Mouse (Mus musculus): ENCODE data around the gene Sufu.

Sufu gene

DNA sequence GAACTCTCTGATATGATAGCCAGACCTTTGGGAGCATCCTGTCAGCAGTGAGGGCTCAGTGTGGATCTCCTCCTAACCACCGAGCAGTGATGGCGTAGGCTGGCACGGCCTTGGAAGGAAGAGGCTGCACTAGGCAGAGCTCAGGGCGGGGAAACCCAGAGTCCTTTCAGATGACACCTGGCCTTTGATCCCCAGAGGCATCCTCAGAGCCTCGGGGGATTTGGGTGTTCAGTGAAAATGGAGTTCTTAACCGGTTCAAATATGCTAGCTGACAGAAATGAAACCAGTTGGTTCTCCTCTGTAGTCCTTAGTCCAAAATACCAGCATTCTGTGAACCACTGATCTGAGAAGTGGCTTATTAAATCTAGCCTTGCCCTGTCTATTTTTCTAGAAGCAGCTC is 69.5 kb downstream of the Sufu start:
- no peak for DNase-seq (ENCODE audit: low spot score)

DNA sequence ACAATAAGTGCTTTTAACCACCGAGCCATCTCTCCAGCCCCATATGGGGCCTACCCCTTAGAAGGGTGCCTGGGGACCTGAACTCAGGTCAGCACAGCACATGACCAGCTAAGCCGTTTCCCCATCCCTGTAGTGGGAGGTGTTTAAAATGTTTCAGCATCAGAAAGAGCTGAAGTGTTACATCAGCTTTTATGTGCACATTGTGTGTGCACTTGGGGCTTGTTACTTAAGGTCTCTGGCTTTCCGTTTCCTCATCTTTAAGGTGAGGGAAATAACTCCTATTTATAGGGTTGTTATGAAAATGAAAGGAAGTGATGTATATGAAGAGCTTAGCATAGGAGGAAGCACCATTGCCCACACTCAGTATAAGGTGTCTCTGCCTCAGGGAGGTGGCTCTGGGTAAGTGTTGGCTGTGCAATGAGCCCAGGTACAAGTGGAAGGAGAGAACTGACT is 70.4 kb downstream of the Sufu start:
- no peak for DNase-seq (ENCODE audit: low spot score)

DNA sequence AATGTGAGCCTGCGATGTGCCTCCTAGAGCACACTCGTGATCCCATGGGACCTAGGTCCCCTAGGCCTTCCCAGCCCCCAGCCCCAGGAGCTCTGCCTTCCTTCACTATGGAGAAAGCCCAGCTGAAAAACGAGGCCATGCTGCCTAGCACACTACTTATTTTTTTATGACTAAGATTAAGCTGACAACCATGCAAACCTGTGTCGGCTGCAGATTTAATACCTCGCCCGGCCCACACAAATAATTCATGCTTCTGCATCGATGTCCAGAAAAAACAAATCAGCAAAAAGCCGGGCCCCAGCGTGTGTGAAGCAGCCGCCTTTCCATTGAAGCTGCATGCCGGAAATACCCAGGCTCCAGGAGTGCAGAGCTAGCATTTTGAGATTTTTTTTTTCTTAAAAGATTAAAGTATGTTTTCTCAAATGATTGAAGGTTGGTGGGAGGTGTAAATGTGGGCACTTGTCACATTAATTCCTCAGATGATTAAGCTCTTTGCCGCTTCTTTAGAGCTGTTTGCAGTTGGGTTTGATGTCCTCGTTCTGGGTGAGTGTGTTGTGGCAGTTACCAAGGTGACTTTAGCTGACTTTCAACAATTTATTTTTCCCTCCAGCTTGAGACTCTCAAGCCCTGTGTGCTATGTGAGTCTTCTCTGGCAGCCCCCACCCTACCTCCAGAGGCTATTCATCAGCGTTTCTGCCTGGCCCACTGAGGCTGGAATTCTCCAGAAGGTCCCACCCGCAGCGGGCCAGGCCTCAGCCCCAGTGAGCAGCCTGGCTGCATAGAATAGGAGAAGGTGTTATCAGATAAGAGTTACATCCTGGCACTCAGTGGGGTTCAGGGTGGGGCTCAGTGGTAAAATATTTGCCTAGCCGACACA is 73.9 kb downstream of the Sufu start:
- peak; percentile 32 for DNase-seq (ENCODE audit: low spot score)

DNA sequence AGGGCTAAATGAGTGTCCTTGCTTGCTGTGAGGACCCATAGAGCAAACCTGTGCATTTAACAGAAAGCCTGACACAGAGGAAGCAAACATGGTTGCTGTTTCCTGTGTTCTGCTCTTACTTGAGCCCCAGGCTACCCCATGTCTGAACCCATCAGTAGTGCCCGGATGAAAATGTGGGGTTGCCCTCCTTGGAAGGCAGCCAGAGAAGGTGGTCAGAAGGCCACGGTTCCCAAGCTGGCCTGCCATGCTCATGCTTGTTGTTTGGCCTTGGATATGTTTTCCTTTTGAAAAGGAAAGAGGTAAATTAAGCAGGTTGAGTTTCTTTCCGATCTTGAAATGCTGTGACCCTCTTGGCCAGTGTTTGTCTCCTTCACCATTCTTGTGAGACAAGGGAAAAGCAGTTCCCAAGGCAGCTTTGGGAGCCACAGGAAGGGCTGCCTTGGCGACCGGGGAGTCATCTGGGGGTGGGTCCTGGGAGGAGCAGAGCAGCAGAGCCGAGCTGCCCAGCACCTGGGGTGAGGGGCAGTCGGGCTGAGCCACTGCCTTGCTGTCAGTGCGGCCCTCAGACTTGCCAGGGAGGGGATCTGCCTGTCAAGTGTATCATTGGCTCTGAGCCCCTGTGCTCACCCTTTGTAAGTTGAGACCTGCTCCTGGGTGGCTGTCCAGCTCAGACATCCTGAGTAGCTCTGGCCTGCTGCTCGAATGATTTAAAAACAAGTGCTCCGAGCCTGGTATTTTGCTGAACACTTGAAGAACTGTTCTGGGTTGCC is 74.8 kb downstream of the Sufu start:
- peak; percentile 80 for DNase-seq (ENCODE audit: low spot score)

DNA sequence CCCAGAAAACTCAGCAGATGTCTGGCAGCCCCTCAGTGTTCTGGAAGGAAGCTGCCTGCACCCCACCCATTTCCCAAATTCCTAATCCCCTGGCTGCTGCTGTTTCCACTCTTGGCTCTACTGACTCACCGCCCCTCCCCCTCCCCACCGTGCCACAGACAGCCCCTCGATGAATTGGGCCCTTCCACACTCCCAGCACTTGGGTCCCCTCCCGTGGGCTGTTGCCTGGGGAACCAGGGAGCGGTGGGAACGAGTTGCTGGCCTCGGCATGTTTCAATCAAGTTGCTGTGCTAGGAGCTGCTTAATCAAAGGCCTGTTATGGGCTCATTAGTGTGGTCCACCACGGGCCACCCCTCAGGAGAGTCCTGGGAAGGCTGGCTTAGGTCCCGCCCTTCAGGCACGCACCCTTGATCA is 80.7 kb downstream of the Sufu start:
- DNase-seq (ENCODE audit: low spot score) = no peak

DNA sequence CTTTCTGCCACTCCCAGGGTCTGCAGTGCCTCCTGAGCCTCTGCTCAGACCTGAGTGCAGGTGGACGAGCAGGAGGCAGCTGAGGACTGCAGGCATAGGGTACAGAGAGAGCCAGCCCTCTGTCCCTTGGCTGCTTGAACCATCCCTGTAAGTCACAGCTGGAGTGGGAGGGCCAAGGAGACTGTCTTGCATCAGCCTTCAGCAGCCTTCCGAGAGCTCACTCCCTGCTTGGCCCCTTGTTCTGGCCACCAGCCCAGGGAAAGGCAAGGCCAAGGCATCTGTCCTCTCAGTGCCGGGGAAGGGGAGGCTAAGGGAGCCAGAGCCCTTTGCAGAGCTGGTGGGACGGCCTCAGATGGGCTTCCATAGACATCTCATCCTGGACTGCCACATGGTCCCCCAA is 81.5 kb downstream of the Sufu start:
- DNase-seq (ENCODE audit: low spot score) = no peak

DNA sequence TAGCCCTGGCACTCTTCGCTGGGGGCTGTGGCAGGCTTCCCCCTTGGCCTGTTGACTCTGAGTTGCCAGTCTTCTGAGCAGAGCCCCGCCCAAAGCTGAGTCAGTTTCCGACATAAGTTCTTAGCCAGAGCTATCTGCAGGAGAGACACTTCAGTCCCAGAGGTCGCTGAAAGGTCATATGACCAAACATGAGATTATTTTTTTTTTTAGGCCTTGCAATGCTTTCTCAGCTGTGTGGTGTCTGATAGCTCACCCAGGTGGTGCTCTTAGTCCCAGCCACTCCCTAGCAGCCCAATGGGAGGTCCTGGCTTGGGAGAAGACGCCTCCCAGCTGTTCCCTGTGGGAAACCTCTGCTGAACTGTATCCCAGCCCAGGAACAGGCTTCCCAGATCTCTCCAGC is 82.1 kb downstream of the Sufu start:
- DNase-seq (ENCODE audit: low spot score) = peak; percentile 45

DNA sequence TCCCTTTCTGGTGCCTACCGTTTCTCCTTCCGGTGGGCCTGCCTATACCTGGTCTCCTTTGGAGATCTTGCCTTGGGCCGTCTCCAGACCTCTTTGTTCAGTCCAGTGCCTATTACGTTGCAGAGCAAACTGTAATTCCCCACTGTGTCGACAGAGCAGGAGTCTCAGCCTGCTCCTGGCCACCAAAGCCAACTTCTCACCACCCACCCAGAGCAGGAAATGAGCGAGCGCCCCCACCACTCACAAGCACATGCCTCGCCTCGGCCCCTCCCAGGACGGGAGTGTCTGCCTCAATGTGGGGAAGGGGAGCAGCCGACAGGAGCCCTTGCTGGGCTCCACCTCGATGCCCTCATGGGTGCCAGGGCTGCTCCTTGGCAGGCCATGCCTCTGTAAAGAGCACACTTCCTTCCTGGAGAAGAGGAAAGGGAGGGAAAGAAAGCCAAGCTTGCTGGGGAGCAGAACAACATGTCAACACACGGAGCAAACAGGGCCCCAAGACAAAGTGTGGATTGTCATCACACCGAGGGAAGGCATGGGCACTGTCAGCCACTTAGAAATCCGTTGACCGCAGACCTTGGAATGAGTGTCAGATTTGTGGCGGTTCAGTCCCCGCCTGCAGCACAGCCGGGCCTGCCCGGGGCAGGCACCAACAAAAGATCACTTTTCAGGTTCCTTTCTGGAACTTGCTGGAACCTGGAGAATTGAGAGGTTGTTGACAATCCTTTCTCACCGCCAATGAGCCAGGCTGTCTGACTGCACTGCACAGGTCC is 82.8 kb downstream of the Sufu start:
- DNase-seq (ENCODE audit: low spot score) = no peak

DNA sequence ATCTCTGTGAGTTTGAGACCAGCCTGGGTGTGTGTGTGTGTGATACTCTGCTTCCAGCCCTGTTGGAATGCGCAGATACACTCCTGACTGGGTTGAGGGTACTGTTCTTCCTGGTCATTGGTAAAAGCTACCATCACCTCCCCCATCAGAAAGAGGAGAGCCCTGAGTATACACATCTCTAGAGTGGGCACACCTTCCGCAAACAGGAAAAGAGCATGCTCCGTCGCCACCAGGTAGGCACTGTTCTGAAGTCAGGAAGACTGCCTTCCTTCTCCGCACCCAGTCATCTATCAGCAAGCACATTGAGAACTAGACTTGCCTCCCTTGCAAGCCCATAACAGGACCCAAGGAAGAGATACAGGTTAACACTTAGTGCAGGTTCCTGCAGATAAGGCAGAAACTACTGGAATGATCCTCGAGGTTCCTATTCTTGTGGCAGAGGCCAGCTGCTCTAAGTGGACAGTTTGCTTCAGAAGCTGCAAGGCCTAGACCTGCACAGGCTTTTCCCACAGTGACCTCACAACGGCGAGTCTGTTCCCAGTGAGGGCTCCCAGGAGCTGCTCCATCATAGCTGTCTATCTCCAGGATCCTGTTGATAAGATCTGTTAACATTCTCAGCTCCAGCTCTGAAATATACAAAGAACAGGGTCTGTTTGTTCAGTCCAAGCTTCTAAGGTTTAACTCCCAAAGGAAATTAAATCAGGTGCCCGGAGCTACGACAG is 84.1 kb downstream of the Sufu start:
- DNase-seq (ENCODE audit: low spot score) = peak; percentile 27

DNA sequence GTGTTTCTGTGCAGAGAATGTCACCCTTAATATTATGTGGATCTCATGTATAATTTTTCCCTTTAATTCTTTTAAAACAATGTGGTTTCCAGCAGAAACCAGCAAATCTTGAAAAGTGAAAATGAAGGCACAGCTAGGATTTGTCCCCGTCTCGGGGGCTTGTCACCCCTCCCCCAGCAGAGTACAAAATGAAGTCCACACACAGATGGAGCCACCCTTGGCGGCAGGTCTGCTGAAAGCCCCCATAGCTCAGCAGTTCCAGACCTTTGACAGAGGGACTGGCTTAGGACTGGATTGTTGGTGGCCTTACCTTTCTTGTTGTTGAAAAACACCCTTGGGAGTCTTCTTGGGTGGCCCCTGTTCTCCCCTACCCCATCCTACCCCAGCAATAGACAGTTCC is 84.7 kb downstream of the Sufu start:
- no peak for DNase-seq (ENCODE audit: low spot score)

DNA sequence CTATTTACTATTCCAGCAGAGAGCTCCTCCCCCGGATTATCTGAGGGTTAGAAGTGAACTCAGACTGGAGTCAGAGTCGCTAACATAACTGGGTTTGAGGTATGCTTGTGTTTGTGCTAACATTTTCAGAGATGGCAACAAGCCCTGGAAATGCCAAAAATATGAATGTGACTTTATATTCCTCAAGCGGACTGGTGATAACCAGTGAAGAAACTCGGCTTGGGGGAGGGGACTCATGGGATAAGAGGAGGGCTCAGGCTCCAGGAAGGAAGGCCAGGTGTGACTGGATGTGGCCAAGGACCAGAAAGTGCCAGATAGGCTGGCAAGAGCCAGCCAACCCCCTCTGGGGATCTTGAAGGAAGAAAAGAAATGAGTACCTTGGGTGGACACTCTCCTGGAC is 85.1 kb downstream of the Sufu start:
- no peak for DNase-seq (ENCODE audit: low spot score)

DNA sequence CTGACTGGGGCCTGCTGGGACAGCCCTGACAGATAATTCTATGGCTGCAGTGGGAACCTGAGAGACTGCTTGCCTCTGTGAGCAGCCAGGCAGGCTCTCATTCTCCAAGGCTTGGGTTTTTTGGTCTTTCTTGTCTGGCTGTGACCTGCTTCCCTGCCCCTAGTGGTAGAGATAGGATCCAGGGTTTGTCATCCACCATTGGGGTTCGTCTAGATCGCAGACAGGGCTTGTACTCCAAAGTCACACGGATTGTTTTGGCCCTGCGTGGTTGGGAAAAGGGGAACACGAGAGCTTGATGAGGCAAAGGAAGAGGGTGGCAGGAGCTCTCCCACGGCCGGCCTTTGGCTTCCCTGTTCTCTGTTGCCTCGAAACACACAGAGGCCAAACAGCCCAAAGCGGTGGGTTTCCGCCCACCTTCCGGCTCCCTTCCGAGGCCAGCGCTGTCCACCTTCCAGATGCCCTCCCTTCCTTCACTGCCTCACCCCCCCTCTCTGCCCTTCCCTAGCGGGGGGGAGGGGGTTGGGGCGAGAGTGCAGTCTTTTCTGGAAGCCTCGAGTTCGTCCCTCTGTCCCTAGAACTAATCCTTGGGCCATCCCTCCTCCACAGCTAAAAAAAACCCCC is 86.3 kb downstream of the Sufu start:
- no peak for DNase-seq (ENCODE audit: low spot score)

DNA sequence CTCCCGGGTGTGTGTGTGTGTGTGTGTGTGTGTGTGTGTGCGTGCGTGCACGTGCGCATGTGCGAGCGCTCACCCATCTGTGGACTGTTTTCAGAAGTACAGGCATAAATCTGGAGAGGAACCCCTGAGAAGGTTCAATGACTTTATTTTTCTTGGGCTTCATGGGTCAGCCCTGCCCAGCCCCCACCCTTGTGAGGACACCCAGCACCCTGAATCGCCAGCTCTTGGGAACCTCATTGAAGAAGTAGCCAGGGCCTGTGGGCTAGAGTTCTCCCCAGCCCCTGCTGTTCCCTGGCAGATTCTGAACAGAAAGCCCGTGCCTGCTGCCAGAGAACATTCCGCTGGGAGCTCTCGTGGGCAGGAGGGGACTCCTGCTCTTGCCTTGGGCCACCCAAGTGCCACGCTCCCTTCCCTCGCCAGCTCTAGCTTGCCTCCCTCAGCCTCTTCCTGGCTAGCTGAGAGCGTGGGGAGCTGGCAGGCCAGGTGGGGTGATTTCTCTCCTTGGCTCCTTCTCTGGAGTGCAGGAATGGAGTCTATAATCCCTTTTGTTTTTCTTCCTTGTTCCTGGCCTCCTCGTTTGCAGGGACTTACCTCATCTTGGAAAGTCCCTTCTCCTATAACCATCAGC is 87.1 kb downstream of the Sufu start:
- DNase-seq (ENCODE audit: low spot score) = no peak

DNA sequence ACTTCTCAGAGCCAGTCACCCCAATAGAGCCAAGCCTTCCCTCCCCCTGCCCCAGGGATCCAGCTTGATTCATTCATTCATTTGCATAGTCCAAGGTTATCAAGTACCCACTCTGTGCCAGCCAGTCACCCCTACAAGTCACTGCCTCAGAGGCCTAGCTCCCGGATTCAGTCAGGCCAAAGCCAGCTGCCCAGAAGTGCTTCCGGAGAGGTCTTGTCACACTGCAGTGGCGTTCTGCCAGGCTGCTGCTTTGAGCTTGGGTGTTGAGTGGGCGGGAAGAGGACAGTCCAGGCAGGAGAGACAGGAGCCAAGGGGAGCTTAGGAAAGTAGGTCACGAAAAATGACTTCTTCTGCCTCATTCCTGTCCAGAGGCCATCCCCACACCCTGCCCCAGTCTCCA is 87.8 kb downstream of the Sufu start:
- no peak for DNase-seq (ENCODE audit: low spot score)

DNA sequence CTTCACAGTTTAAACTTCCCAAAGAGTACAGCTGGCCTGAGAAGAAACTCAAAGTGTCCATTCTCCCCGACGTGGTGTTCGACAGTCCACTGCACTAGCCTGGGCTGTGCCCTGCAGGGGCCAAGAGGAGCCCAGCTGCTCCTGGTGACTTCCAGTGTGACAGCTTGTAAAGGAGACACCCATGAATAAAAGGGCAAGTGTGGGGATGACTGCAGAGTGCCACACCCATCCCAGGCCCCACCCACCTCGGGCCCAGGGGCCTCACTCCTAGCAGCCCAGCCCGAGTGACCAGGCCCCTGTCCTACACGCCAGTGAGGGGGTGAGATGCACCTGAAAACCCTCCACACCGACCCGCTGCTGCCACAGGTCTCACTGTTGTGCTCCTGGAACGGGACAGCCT is 89.2 kb downstream of the Sufu start:
- no peak for DNase-seq (ENCODE audit: low spot score)

DNA sequence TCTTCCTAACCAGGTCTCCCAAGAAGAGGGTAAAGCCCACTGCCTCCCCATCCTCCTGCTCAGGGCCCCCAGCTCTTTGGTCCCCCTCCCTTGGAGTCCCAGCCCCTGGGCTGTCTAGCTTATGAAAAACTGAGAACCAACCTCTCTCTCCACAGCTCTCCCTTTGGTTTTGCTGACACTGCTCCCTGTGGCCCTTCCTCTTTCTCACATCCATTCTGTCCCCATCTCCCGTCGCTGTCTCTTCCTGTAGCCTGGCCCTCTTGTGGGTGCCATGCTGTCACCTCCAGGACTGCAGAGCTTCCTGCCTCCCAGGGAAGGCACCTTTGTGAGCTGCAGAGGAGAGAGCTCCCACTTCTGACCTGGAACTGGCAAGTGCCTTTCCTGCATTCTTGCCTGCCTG is 90.0 kb downstream of the Sufu start:
- DNase-seq (ENCODE audit: low spot score) = no peak

DNA sequence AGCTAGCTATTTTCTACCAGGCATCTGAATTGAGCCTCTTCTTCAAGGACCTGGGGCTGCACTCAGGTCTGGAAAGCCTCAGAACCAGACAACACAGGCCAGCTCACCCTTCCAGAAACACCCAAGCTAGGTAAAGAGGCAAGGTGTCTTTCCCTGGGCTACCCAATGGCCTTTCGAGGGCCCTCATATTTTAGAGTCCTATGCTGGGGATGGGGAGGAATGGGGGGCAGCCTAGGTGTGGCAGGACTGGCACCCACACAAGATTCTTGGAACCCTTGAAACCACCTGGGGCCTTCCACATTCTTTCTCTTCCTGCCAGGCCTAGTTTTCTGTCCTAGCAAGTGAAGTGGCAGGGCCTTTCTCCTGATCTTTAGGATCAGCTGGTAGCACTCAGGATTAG is 92.8 kb downstream of the Sufu start:
- no peak for DNase-seq (ENCODE audit: low spot score)

DNA sequence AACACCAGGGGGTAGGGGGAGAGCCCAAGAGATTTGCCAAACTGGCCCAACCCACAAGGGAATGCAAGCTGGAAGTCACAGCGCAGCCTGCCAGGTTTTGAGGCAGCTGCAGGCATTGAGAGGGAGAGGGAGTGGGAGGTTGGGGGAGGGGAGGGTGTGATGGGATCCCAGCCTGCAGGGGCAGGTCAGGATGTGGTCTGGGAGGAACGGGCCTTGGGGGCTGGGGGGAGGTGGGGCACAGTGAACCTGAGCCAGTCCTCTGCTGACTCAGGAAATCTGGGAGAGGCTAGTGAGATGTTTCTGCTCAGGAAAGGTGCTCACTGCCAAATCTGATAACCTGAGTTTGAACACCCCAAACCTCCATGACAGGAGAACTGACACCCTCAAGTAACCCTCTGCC is 93.9 kb downstream of the Sufu start:
- DNase-seq (ENCODE audit: low spot score) = peak; percentile 42

DNA sequence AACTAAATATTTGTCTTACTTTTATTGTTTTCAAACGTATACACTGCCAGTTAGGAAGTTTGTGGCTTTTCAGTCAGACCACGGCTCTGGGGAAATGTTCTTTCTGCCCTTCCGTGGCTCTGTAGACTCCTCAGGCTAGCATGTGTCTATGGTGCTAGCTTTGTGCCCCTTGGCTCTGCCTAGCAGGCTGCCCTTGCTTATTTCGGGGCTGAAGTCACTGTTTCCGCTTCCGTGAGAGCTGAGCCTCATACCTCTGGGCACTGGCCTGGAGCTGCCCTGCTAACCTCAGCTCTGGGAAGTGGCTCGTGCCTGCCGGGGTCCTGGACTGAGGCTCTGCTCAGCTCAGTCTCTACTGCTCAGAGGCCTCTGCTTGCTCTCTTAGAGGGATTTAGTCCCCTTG is 98.4 kb downstream of the Sufu start:
- no peak for DNase-seq (ENCODE audit: low spot score)

DNA sequence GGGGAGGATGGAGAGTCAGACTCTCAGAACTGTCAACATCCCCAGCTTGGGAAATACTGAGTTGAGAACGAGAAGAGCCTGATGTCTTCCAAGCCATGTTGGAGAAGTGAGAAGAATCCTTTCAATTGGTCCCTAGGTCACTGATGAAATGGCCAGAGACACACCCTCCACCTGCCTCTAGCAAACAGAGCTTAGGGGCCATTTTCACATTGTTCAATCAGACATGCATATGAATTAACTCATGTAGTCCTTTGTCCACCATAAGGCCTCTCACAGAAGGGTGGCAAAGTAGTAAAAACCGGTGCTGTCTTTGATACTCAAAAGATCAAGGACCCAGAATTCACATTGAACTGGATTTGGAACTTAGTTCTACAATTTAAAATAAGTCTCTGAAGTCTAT is 100.5 kb downstream of the Sufu start:
- no peak for DNase-seq (ENCODE audit: low spot score)

DNA sequence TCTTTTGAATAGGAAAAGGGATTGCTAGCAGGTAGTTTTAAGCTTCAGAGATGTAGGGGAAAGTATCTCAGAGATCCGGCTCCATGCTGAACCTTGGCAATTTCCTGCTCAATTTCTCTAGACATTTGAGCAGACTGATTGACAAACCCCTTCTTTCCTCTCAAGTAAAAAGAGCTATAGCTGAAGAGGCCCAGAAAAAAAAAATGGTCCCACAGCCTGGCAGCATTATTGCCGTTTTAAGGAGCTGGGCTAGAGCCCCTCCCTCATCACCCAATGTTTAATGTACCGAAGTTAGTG is 102.8 kb downstream of the Sufu start:
- DNase-seq (ENCODE audit: low spot score) = no peak
